Mouse (Mus musculus) kidney, adult 9 months (tissue): ENCODE data around the gene Nup153.
A peak's percentile ranks its signal among the peaks of the same experiment; 100 is the strongest.

ENCODE experiments used
- DNase-seq: peaks from one replicate; pipeline ENCODE4 v3.0.0; 2022

Nup153 gene

GRCm38 (mm10) chr13:46727837-46728268 is at the start of gene Nup153:
Nup153 (minus strand) TSS chr13:46727940.
- DNase-seq = peak; percentile 100

DNA sequence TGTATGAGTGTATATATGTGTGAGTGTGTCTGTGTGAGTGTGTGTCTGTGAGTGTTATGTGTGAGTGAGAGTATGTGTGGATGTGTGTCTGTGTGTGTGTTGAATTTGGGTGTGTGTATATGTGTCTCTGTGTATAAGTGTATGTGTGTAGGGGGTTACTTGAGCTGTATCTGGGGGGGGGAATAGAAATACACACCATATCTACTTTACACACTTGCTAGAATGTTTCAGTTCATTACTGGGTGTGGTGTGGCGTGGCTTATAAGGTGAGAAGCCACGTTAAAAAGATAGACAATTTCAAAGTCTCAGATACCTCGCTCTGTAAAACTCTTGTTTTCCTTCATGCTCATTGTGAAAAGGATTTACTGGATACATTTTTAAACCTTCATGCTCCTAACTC is 49.7 kb upstream of the Nup153 start:
- no peak for DNase-seq

DNA sequence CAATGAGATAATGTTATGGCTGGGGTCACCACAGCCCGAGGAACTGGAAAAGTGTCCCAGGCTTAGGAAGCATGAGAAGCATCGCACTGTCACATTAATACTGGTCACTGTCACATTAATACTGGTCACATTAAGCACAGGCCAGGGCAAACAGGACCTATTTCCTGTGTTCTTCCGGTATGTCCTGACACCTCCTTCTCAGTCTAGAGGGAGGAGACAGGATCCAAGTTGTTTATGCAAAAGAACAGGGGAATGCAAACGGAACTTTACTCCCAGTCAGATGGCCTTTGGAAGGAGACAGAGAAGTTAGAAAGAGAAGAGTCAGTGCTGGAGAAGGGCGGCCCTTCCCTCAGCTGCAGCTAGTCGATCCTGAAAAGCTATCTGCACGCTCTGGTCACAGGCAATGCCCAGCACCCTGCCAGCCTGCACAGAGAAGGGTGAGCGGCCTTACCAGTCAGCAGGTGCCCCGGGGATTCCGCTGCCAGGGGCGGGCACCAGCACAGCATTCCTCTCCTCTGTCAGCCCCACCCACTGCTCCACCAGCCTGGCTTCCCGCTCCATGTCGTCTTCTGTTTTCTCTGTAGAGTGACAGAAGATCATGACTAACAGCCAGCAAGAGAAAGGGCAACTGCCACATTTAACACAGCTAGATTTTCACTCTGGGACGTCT is 49.0 kb upstream of the Nup153 start:
- peak; percentile 44 for DNase-seq

DNA sequence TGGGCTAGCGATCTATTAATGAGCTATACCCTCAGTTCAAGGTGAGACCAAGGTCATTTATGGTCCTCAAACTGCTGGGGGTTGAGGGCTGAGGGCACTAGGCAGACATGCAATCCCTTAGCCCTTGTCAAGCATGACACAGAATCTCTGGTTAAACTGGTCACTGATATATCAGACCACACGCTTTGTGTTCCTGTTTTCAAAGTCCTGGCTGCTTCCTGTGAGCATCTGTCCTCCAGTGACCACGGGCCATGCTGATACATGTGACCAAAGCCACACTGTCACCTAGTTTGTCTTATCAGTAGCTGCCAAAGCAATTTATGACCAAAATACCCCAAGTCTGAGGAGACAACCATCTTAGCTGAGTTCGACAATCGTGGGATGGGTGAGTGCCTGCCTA is 47.3 kb upstream of the Nup153 start:
- no peak for DNase-seq

GRCm38 (mm10) chr13:46772581-46772980 is 44.8 kb upstream of the Nup153 start:
- no peak for DNase-seq

DNA sequence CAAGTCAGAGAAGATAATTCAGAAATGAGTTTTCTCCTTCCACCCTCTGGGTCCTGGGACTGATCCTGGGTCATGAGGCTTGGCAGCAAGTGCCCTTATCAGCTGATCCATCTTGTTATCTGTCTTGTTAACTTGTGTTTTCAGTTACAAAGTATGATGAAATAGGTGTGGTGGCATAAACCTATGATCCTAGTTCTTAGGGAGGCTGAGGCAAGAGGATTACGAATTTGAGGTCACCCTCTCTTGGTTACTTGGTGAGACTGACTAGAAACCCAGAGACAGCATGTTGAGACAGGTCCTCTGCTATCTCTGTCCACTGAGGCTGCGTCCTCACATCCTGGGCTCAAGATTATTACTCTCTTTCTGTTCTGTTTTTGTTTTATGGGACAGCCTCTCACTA is 37.6 kb upstream of the Nup153 start:
- no peak for DNase-seq

- no peak for DNase-seq
These were observed 35.5 kb upstream of the Nup153 start for GRCm38 (mm10) chr13:46763210-46763609.

GRCm38 (mm10) chr13:46760921-46761320 is 33.2 kb upstream of the Nup153 start:
- DNase-seq = no peak

GRCm38 (mm10) chr13:46759281-46759809 is 31.6 kb upstream of the Nup153 start:
- no peak for DNase-seq

DNA sequence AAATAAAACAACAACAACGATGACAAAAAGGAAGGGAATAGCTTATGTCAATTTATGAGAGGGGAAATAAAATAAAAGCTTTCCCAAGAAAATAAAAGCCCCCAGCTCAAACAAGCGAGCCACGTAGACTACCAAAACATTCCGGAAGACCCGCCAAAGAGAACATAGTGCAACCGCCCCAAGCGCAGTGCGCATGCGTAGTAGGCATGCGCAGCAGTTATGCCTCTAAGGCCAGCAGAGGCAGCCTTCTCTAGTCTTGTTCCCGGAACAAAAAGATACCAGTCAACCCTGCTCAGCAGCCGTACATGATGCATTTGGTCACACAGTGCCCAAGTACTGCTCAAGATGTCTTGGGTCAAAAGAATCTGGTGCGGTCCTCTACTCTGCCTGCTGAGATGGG is 30.9 kb upstream of the Nup153 start:
- DNase-seq = no peak

GRCm38 (mm10) chr13:46757946-46758345 is 30.2 kb upstream of the Nup153 start:
- no peak for DNase-seq

DNA sequence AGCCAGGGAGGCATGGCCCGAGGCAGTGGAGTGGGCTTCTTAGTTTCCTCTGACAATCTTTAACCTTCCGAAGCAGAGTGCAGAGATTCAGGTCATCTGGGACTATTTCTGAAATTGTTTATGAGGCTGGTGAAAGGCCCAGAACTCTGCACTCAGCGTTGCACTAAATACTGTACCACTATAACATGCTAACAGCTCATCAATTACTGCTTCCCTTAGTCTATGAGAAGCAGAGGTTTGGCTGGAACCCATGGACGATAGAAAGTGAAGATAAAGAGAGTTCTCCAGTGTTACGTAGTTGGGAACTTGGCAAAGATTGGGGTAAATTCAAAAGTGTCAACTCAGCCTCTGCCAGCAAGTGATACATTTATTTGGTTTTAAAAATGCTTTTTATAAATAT is 25.6 kb upstream of the Nup153 start:
- no peak for DNase-seq

GRCm38 (mm10) chr13:46752566-46753229 is 25.0 kb upstream of the Nup153 start:
- DNase-seq = no peak

- no peak for DNase-seq
These were observed 20.6 kb upstream of the Nup153 start for GRCm38 (mm10) chr13:46748138-46748873.

GRCm38 (mm10) chr13:46743821-46744220 is 16.1 kb upstream of the Nup153 start:
- DNase-seq = no peak

DNA sequence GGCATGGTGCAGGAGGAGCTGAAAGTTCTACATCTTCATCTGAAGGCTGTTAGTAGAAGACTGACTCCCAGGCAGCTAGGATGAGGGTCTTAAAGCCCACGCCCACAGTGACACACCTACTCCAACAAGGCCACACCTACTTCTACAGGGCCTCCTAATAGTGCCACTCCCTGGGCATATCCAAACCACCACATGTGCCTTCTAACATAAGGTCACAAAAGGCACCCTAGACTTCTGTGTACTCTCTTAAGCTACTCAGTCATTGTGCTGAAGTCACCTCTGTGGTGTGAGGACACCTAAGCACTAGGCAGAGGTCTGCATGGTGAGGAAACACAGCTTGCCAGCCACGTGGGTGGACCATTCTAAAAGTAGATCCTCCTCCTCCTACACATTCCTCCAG is 14.6 kb upstream of the Nup153 start:
- DNase-seq = no peak

DNA sequence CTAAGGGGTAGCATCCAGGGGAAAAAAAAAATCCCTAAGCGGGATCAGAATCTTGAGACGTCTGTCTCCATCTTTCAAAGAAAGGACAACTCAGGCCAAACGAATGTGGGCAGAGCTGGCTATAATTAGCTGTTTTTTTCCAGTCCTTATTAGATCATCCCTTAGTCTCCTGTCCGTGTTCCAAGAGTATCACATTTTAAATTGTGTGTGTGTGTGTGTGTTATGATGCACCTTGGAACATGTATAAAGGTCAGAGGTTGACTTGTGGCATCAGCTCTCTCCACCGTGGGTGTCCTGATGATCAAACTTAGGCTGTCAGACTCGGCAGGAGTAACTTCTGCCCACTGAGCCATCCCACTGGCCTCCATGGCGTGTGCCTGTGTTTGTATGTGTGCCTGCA is 11.7 kb upstream of the Nup153 start:
- DNase-seq = no peak

- DNase-seq = no peak
These were observed 9.7 kb upstream of the Nup153 start for GRCm38 (mm10) chr13:46737482-46737881.

DNA sequence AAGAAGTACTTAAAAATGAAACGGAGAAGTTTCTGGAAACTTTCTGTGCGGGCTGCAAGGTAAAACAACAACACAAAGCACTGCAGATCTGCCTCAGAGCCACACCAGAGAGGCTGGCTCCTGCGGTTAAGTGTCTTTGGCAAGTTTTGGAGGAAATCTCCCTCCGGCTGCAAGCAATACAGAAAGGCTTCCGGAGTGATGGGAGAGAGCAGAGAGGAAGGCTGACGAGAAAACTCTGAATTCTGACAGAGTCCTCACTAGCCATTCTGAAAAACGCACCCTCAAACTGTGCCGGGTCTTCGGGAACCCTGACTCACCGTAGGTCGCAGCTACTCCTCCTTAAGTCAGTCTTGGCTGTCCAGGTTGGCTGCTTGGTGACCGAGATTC is 8.7 kb upstream of the Nup153 start:
- no peak for DNase-seq

GRCm38 (mm10) chr13:46735808-46736478 is 8.2 kb upstream of the Nup153 start:
- DNase-seq = peak; percentile 63

DNA sequence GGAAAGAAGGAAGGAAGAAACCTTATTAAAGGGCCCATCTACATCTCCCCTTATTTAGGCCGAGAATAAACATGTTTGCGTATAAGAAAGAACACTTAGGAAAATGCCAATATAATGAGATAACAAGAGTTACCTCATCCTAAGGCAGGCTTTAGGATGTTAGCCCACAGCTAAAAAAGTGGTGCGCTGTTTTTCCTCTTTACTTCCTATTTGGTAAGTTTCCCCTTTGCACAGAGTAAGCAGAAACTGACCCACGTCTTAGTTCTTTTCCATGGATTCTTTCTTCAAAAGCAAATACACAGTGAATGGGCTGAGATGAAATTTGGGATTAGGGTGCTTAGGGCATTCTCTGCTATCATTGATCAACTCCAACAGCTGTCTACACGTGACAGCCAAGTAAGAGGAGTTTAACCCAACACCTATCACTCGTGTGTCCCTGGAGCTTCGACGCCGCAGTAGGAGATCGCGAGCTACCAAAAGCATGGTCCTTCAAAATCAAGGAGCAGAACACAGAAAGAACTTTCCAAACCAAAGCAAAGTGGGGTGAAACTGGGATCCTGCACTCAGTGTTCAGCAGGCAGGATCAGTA is 7.6 kb upstream of the Nup153 start:
- DNase-seq = no peak

DNA sequence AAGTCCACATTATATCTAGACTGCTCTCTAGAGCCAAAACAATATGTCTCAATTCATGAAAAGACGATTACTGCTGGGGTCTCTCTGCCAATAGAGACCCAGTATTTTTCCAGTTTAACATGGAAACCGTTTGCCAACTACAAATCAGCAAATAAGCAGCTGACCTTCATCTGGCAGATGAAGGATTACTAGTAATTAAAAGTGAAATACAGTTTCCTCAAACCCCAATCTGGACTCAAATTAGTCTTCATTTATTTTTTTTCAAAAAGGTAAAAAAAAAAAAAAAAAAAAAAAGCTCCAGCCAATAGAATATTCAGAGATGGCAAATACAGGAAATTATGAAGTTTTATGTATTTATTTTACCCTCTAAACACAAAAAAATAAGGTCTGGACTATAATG is 2.3 kb upstream of the Nup153 start:
- no peak for DNase-seq

- no peak for DNase-seq
These were observed 671 bp upstream of the Nup153 start for GRCm38 (mm10) chr13:46728411-46728810.
